Mouse (Mus musculus) liver (tissue): ENCODE results near the gene Ranbp17.
"Not testable (repeated sequence)": the region's sequence is repeated elsewhere in the genome, so short reads cannot be mapped to it uniquely, and the experiment has no call there.

Experiments used
- DNase-seq: peaks from one replicate; pipeline ENCODE4 v3.0.0-alpha.2; 2020; ENCODE audit warnings: mixed read lengths

Gene Ranbp17

DNA sequence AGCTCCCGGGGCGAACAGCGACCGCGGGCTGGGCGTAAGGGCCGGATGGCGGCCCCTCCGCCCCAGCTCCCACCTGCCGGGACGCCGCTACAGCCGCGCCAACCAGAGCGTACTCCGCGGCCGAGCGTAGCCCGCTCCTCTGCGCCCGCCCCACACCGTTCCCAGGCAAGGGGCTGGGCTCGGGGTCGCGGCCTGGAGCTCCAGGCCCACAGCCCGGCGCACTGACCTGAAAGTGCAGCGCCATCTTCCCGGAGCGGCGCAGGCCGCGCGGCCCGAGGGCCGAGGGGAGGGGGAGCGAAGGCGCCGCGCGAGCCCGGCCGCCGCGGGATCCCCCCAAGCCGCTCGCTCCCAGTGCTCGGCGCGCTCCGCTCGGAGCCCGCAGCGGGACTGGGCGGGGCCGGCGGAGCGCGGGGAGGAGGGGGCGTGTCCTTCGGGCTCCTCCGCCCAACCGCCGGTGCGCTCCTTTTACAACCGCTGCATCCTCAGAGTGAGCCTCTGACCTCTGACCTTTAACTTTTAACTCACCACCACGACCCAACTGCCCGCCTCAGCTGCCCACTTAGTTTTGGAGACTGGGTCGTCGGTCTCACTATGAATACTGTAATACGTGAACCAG, at the start of gene Ranbp17:
Gene Ranbp17, minus strand, starts transcription at position 371 of the 616 bp plus-strand sequence.
- peak; percentile 81 for DNase-seq

DNA sequence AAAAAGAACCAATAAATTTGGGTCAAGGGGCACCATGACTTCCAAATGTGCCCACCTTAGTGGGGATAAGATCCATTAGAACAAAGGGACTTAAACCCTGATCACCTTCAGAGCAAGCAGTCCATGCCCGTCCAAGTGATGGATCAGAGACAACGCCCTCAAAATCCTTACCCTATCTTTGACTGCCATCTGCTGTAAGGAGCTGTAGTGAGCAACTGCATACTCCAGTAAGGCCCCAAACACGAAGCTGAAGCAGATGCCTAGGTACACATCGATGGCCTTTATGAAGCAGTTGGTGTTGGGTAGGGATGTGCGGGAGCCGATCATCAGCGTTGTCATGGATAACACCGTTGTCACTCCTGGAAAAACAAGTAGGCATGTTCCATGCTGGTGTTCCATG, 40.6 kb upstream of the Ranbp17 start:
- no peak for DNase-seq

DNA sequence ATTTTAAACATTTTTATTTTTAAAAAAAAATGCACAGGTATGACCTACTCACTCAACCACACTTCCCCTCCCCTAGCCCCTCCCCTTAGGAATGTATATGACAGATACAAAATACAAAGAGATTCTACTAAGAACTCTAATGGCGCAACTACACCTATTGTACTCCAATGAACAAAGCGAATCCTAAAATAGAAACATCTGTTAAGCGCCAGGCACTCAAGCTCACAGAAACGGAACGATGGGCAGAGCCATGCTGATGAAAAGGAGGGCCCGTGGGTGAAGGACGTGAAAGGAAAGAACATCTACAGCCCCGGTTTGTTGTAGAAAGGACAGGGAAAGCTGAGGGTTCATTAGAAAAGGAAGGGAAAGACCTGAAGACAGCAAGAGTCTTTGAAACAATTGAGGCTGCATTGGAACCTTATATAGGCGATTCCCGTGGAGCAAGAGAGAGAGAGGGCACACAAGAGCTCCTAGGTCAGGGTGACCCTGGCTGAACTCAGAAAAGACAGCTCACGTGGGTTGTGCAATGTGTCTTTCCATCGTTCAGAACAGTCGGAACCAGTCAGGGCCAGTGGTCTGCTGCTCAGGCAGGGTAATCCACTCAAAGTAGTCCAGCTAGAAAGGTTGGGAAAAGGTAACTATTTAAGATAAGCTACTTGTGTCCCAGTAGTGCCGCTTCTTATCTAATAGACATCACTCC, 37.5 kb upstream of the Ranbp17 start:
- no peak for DNase-seq

DNA sequence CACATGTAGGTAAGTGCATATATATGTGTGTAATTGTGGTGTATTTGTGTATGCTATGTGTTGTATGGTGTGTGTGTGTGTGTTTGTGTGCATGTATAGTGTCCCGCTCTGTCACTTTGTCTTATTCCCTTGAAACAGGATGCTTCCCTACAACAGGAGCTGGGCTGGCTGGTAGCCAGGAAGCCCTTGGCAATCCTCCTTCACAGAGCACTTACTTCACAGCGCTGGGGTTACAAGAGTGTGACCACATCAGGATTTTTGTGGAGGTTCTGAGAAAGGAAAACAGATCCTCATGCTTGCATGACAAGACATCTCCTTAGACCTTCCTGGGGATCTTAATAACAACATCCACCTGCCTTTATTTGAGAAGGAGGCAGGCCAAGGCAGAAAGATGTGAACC, 33.8 kb upstream of the Ranbp17 start:
- no peak for DNase-seq

DNA sequence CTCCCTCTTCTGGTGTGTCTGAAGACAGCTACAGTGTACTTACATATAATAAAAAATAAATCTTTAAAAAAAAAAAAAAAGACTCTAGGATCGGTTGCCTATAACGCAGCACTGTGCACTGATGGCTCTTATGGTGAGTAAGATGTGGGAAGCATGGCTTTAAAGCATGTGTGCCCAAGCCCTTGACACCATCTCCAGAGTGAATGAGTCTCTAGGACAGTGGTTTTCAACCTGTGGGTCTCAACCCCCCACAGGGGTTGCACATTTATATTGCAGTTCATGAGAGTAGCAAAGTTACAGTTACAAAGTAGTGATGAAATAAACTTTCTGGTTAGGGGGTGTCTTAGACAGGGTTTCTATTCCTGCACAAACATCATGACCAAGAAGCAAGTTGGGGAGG, 31.4 kb upstream of the Ranbp17 start:
- no peak for DNase-seq

DNA sequence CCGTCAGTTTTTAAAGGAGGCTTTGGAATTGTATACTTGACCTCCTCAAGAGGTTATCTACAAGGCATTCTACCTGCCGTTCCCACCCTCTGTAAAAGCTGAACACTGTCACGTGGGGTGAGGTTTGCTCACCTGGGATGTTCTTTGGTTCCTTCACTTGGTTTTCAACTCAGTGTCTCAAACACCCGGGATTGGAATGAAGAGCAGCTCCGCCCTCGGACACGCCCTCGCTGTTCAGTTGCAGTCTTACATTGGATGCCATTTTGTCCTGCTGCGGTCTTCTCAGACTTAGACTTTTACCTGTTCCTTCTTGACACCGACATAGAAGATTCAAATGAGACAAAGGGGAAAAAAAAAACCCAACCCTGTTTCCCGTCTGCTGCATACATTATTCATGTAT, 30.6 kb upstream of the Ranbp17 start:
- no peak for DNase-seq

DNA sequence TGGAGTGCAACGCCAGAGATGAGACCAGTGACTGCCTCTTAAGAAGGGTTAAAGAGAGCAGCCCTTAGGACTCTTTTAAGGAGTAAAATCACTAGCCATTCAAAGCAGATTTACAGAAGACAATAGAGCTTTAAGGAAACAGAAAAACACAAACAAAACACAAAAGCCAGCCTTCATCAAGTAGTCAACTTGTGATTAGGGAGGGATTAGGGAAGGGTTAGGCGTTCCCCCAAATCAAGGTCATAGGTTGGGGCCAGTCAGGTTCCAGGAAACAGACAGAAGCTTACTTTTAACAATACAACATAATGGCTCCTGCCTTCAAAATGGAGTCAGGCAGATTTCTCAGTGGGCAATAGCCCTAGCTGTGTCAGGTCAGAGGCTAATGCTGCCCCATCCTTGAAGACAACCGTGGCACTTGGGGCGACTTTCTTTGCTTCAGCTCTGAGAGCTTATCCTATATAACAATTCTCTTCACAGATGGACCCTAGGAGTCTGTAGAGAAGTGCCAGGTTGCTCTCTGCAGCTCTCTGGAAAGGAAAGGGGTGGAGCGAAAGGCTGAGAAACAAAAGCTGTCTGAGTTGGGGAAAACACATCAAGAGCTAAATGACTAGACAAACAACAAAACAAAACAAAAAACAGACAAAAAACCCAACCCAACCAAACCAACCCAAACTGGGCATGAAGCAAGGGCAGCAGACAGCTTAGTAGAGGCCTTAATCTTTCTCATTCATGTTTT, 24.0 kb upstream of the Ranbp17 start:
- no peak for DNase-seq

DNA sequence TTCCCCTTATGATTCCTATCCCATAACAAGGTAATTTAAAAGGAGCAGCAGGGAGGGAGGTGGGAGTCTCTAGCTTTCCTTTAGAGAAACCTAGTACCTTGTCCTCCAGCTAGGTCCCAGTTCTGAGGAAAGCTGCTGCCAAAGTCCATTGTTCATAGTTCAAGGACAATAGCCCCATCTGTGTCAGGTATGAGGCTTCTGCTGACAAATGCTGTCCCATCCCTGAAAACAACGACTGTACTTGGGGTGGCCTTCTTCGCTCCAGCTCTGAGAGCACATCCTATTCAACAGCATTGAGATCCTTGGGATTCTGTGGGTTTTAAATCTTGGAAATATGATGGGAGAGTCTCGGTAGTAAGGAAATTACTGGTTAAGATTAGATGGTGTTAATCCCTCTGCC, 23.1 kb upstream of the Ranbp17 start:
- no peak for DNase-seq

DNA sequence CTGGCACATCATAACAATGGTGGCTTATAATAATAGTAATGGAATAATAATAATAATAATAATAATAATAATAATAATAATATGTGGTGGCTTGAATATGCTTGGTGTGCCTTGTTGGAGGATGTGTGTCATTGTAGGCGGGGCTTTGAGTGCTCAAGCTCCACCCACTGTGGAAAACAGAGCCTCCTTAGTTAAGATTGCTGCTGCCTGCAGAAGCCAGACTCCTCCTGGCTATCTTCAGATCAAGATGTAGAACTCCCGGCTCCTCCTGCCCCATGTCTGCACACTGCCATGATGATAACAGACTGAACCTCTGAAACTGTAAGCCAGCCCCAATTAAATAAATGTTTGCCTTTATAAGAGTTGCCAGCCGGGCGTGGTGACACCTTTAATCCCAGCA, 21.0 kb upstream of the Ranbp17 start:
- no peak for DNase-seq

DNA sequence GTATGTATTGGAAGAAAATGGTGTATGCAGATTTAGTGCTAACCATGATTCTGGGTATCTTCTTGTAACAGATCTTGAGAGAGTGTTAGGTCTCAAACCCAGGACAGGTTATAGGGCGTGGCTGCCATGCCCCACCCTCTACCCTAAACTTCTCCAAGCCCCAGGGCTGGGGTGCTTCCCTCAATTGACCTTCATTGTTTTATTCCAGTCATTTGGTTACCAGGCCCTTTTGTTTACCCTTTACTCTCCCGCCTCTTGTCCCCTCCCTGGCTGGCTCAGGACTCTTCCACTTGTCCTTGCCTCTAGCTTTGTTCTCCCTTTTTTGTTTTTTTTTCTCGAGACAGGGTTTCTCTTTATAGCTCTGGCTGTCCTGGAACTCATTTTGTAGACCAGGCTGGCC, 20.0 kb upstream of the Ranbp17 start:
- DNase-seq, result no peak

DNA sequence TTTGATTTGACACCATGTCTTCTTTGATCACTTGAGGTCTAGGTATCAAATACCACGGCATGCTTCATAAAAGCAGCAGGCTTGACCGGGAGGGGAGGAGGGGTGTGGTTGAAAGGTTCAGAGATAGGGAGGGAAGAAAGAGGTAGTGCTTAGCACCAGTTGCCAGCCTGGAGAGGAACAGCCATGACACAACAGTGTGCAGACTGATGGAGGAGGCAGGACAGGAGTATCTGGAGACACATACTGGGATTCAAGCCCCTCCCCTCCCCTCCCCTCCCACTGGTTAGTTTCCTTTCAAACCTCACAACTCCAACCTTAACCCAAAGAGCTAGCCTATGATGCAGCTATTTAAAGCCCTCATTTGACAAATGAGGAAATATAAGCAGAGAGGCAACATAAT, 16.0 kb upstream of the Ranbp17 start:
- DNase-seq, result no peak

DNA sequence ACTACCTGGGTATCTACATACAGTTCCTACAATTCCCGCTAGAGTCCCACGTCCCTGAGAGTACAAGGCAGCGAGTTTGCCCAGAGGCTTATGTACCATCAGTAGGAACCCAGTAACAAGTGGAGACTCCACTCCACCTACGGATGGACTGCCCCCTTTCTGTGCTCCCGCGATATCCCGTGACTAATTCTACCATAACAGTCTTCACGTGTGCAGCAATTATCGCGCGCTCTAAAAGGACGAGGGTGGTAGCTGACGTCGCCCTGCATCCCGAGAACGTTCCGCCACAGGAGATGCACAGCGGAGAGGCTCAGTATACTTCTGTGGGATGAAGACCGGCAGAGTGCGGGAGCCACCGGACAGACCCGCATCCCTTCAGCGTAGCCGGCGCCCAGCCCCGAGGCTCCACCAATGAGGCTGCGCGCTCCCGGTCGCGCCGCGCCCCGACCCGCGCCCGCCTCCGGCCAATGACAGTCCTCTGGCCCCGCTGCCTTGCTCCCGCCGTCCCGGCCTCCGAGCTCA, 631 bp downstream of the Ranbp17 start:
- DNase-seq, result peak; percentile 74

DNA sequence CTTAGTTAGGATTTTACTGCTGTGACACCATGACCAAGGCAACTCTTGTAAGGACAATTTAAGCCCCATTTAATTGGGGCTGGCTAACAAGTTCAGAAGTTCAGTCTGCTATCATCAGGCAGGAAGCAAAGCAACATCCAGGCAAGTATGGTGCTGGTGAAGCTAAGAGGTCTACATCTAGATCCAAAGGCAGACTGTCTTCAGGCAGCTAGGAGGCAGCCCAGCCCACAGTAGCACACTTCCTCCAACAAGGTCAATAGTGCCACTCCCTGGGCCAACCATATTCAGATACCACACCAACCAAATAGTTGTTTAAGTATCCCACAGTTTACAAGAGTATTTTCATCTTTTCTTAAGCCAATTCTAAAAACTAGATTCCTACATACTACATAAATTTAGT, 4.1 kb downstream of the Ranbp17 start:
- no peak for DNase-seq

DNA sequence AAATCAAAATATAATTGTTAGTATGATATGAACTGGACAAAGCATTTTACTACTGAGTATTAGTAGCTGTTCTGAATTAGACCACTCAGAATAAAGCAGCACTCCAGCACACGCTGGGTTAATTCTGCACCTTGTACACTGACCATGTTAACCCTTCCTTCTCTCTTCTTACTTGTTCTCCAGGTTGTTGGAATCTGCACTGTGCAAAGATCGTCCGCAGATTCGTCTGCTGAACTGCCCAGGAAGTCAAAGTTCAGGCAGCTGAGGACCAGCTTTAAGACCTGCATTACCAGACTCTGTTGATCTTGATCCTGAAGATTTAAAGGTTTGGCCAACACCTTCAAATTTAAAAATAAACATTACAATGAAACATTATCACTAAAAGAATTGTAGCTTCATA, 27.8 kb downstream of the Ranbp17 start:
- DNase-seq, result no peak

DNA sequence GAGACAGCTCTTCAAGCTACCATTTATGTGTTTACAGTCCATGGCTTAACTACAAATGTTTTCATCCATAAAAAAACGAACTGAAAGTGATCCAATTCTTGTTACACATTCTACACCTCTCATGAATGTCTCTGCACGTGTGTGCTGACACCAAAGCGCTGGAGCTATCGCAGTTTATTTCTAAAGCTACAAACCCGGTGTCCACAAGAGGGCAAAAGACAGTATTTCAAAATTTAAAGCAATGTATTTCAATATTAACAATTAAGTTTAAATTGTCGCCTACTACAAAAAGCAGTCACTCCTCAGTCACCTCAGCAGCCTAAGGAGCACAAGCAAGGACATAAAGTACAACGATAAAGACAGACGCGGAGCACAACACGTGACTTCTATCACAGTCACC, 33.1 kb downstream of the Ranbp17 start:
- DNase-seq, result no peak

DNA sequence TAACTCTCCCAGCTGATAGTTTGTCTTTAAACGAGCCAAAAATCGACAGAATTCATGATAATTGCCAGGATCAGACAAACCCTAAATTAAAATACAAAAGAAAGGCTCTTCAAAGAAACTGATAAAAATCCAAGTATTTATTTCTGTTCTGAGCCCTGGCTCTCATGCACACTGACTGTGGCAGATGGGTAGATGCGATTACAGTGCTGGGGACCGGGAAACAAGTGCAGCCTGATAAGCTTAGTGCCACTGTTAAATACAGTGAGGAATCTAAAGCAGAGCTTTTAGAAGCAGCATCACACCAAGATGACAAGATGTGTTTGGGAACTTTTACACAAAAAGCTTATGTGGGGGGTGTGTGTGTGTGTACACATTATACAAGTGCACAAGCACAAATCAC, 34.3 kb downstream of the Ranbp17 start:
- peak; percentile 39 for DNase-seq

DNA sequence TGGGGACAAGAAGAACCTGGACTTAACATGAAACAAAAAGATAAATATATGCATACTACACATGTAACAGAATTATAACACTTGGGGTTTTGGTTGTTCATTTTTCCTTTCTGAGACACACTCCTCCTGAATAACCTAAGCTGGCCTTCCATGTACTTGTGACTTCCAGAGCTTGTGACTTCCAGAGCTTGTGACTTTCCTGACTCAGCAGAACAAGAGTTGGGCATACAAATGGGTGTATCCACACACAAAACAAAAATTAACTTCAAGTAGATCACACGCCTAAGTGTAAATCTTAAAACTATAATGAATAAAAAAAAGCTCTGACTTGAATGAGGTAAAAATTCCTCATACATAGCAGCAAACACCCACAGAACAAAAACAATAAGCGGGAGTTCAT, 36.9 kb downstream of the Ranbp17 start:
- DNase-seq, result no peak

DNA sequence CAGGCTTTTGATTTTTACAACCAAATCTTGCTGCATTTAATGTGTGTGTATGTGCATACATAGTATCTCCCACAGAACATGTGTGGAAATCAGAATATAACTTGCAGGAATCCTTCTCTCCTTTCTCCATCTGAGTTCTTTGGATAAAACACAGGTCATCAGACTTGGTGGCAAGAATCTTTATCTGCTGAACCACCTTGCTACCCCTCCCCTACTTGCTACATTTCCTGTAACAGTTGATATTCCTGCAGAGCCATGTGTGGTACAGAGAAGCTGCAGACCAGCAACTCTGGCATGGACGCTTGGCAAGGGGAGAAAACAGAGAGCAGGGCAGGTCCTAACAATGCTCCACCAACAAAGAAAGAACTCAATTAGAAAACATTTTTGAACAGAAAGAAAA, 52.4 kb downstream of the Ranbp17 start:
- peak; percentile 26 for DNase-seq

DNA sequence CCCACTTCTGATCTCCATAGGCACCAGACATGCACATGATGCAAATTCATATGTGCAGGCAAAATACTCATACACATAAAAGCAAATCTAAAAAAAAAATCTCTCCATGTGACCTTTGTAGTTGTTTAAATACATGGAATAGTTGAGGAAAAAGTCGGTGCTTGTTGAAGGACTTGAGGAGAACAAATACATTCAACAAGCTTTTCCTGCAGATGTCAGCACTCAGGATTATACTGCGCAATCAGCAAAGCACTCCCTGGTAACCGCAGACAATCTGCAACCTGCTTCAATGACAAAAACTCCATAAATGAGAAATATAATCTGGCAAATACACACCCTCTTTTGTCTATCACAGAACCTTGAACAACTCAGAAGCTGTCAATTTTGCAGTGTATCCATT, 59.5 kb downstream of the Ranbp17 start:
- DNase-seq, result no peak

DNA sequence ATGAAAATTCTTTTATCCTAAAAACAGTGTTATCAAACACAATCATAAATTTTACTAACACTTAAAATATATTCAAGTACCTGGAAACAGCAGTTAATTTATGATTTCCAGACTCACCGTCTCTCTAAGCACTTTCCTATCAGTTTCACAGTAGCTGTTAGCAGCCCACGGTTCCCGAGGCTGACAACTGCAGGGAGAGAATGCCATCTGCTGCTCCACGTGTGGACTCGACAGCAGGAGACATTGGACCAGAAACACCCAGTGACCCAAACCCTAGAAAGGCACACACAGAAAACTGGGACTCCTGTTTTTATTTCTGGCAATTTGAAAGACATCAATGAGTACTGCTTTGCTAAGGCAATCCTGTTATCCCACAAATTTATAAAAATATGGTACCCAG, 79.7 kb downstream of the Ranbp17 start:
- DNase-seq, result no peak

DNA sequence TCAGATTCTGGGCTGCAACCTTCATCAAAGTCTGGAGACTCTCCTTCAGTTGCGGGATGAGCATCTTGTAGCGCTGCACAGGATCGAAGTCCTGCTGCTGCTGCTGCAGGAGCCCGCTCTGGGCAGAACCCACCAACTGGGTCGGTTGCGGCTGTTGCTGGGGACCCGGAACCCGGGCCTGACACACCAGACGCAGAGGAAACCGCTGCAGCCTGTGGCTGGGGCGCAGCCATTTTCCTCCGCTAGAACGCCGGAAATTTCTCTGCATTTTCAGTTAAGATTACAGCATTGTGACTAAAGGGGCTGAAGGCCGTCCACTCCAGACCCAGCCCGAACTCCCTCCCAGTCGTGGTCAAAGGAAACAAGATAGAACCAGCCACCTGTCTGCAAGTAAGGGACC, 85.3 kb downstream of the Ranbp17 start:
- not testable (repeated sequence) for DNase-seq

DNA sequence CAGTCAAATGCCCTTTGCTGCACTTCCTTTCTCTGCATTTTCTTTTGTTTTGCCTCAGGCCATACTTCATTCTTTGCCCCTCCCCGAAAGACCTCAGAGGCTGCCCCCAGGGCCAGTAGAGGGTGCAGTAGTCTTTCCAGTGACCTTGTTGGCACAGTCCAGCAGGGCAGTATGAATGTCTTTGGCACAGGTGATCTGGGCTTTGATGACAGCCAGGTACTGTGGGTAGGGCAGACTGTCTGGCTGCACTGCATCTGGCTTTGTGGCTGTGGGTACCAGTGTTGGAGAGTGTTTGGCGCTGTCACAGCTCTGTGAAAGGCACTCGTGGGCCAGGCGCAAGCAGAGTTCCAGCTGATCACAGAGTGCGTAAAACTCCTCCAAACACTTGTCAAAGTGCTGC, 85.8 kb downstream of the Ranbp17 start:
- DNase-seq, result not testable (repeated sequence)

DNA sequence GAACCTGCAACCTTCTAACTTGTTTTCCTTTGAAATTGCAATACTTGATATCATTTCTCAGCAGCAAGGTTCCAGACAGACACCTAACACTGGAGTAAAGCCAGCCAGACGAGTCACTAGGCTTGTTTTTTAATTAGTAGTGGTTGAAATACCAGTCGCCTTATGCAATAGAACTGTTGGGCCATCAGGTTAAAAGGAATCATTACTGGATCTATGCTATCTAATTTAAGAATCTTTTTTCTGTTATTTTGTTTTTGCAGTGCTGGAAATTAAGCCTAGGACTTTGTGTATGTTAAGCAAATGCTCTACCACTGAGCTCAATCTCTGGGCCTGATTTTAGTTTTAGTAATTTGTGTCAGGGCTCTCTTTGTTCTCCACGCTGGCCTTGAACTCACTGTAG, 91.3 kb downstream of the Ranbp17 start:
- DNase-seq, result no peak

DNA sequence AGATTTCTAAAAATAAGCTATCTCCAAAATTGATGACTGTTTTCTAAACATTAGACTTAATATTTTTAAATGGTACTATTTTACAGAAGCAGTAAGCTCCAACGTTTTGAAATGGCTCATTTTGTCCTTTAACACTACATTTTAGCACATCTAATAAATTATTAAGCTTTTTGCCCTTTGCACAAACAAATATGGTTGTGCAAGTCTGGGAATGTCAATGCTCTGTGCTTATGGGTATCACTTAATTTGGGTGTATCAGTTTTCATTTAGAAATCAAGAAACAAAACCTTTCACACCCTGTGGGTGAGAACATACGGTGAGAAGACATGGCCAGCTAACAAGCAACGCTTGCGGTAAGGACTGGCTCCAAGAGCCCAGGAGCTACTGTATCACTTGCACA, 108.9 kb downstream of the Ranbp17 start:
- no peak for DNase-seq
